Mouse (Mus musculus): ENCODE results near the gene Akt2. TPM values are rescaled to one million over a fixed set of nuclear protein-coding genes. Genes with fewer than 3 reads are reported as not detected.
A peak's percentile ranks its signal among the peaks of the same experiment; 100 is the strongest.

Akt2 gene
- 10 to 100 TPM; 68.1 to 72.0 TPM for total RNA-seq (2021)

- intact Hi-C loops (cut with DNase I) = no loop called here
- peak; percentile 95 for DNase-seq
Measured at GRCm38 (mm10) chr7:27591266-27592216, at the start of gene Akt2. Gene Akt2, plus strand, starts transcription at chr7:27591552.

GRCm38 (mm10) chr7:27541922-27542321 lies 49.4 kb upstream of the Akt2 start:
- intact Hi-C loops (cut with DNase I) = no loop called here
- no peak for DNase-seq

GRCm38 (mm10) chr7:27542392-27543033 lies 48.8 kb upstream of the Akt2 start:
- DNase-seq = peak; percentile 85
- intact Hi-C loops (cut with DNase I) = no loop called here

- intact Hi-C loops (cut with DNase I) = no loop called here
- DNase-seq = no peak
Measured at GRCm38 (mm10) chr7:27543065-27543464, 48.3 kb upstream of the Akt2 start.

GRCm38 (mm10) chr7:27543851-27544250 lies 47.5 kb upstream of the Akt2 start:
- intact Hi-C loops (cut with DNase I) = no loop called here
- DNase-seq = no peak

GRCm38 (mm10) chr7:27544675-27545370 lies 46.5 kb upstream of the Akt2 start:
- intact Hi-C loops (cut with DNase I) = no loop called here
- DNase-seq = no peak

- intact Hi-C loops (cut with DNase I) = no loop called here
Measured at GRCm38 (mm10) chr7:27549597-27549996, 41.8 kb upstream of the Akt2 start.

GRCm38 (mm10) chr7:27552070-27552469 lies 39.3 kb upstream of the Akt2 start:
- intact Hi-C loops (cut with DNase I) = no loop called here
- DNase-seq = no peak

More at GRCm38 (mm10) chr7:27549597-27549996, 41.8 kb upstream of the Akt2 start:
- no peak for DNase-seq

GRCm38 (mm10) chr7:27552931-27553513 lies 38.3 kb upstream of the Akt2 start, which contains the start of the genes Pld3 and 2310022A10Rik:
Gene Pld3, minus strand, starts transcription at chr7:27553218.
Gene 2310022A10Rik, plus strand, starts transcription at chr7:27553233.
- DNase-seq = peak; percentile 96
- intact Hi-C loops (cut with DNase I) = no loop called here

GRCm38 (mm10) chr7:27560291-27560887 lies 31.0 kb upstream of the Akt2 start:
- intact Hi-C loops (cut with DNase I) = no loop called here
- DNase-seq = no peak

- DNase-seq = no peak
- intact Hi-C loops (cut with DNase I) = no loop called here
Measured at GRCm38 (mm10) chr7:27560978-27561377, 30.4 kb upstream of the Akt2 start.

GRCm38 (mm10) chr7:27569580-27570224 lies 21.6 kb upstream of the Akt2 start:
- no peak for DNase-seq
- intact Hi-C loops (cut with DNase I) = no loop called here

GRCm38 (mm10) chr7:27572133-27572532 lies 19.2 kb upstream of the Akt2 start:
- intact Hi-C loops (cut with DNase I) = no loop called here
- DNase-seq = no peak

- no peak for DNase-seq
- intact Hi-C loops (cut with DNase I) = no loop called here
Measured at GRCm38 (mm10) chr7:27574124-27574880, 17.1 kb upstream of the Akt2 start.

GRCm38 (mm10) chr7:27576914-27577313 lies 14.4 kb upstream of the Akt2 start:
- intact Hi-C loops (cut with DNase I) = no loop called here
- peak; percentile 43 for DNase-seq

- intact Hi-C loops (cut with DNase I) = no loop called here
- DNase-seq = no peak
Measured at GRCm38 (mm10) chr7:27577589-27577988, 13.8 kb upstream of the Akt2 start.

GRCm38 (mm10) chr7:27578465-27578864 lies 12.9 kb upstream of the Akt2 start:
- intact Hi-C loops (cut with DNase I) = no loop called here
- DNase-seq = no peak

- intact Hi-C loops (cut with DNase I) = no loop called here
- DNase-seq = no peak
Measured at GRCm38 (mm10) chr7:27580380-27581174, 10.8 kb upstream of the Akt2 start.

Data from left cerebral cortex, postnatal 4 days (tissue).